Mouse (Mus musculus): ENCODE results near the gene Pcgf3. TPM values are rescaled to one million over a fixed set of nuclear protein-coding genes. Genes with fewer than 3 reads are reported as not detected.

The Pcgf3 gene
- total and polyA plus RNA-seq, 2 experiments from 2014 or later, result 12.9 to 36.4 TPM

- Histone ChIP-seq H3K4me1 (ENCODE audit: insufficient read depth, low read length) (peaks cover 6% of the 10 kb centered on the region; the same call in 1 of the 2 replicates), H3K27me3 (ENCODE audit: insufficient read depth, low read length) (no peaks in the 10 kb centered on the region), H3K9ac (replicated peaks; ENCODE audit: low read length) (peak overlapping the region; percentile 72), H3K27ac (peak overlapping the region; percentile 90), H3K4me3 (ENCODE audit: low read length) (peak overlapping the region; percentile 48), H3K9me3 (ENCODE audit: low read length) (no peaks in the 10 kb centered on the region), H3K36me3 (ENCODE audit: insufficient read depth, low read length) (0 out of 2 replicates have a peak, but pooled peaks cover 5% of the 10 kb centered on the region), H3K4me2 (ENCODE audit: low read depth, low read length) (peak overlapping the region; percentile 78)
- WGBS, result 11% methylated on average over 7 of the region's 7 CpGs
- DNase-seq (ENCODE audit: low spot score) (no peak), ATAC-seq (no peak)
- no peak for TF ChIP-seq CTCF (IDR thresholded peaks at IDR 0.05; ENCODE audit: low read depth)
Measured at GRCm38 (mm10) chr5:108549137-108549488, 88.1 kb downstream of the Pcgf3 start.

DNA sequence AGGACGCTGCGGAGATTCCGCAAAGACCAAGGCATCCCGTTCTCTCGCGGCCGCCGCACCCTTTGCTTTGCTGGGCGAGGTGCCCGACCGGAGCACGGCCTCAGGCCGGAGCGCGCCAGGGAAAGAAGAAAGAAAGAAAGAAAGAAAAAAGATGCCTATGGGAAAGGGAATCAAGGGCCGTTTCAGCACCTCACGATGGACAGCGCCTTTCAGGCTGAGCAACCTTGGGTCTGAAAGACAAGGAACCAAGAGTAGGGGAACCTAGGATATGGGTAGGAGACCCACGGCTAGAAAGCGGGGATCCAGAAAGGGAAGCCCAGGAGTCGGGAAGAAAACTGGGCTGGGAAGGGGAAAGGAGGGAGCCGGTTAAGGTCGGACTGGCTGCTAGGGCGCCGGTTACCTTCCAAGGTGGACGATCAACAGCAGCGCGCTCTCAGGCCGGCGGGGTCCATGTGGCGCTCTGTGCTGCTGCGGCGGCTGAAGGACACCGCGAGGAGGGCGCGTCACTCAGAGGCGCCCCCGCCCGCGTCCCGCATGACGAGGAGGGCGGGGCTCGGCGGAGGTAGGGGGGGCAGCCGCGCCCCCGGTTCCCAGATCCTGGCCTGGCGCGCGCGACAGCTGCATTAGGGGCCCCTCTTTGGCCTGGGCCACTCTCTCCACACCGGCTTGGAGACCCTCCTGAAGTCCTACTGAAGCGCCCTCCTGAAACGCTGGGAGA, 88.6 kb downstream of the Pcgf3 start, which contains the start of gene Cplx1:
Gene Cplx1, minus strand, starts transcription at position 536 of the 718 bp plus-strand sequence.
- Histone ChIP-seq H3K4me2 (ENCODE audit: low read depth, low read length) (peak within 1 kb of the TSS; percentile 78), H3K27me3 (ENCODE audit: insufficient read depth, low read length) (no peaks in the 10 kb centered on the region), H3K9ac (replicated peaks; ENCODE audit: low read length) (peak within 1 kb of the TSS; percentile 72), H3K9me3 (ENCODE audit: low read length) (no peaks in the 10 kb centered on the region), H3K36me3 (ENCODE audit: insufficient read depth, low read length) (0 out of 2 replicates have a peak, but pooled peaks cover 5% of the 10 kb centered on the region), H3K27ac (peak within 1 kb of the TSS; percentile 90), H3K4me3 (ENCODE audit: low read length) (peak within 1 kb of the TSS; percentile 48), H3K4me1 (ENCODE audit: insufficient read depth, low read length) (peaks cover 6% of the 10 kb centered on the region; the same call in 1 of the 2 replicates)
- TF ChIP-seq CTCF (IDR thresholded peaks at IDR 0.05; ENCODE audit: low read depth), result no peak
- peak; percentile 88 for DNase-seq (ENCODE audit: low spot score)
- ATAC-seq, result peak; percentile 93
- under 1% methylated on average over 54 of the region's 56 CpGs for WGBS

GRCm38 (mm10) chr5:108550207-108550594, 89.2 kb downstream of the Pcgf3 start:
- H3K4me3 ChIP-seq (ENCODE audit: low read length), result peak overlapping the region; percentile 48
- TF ChIP-seq CTCF (IDR thresholded peaks at IDR 0.05; ENCODE audit: low read depth), result no peak
- peak overlapping the region; percentile 78 for H3K4me2 ChIP-seq (ENCODE audit: low read depth, low read length)
- peak; percentile 59 for DNase-seq (ENCODE audit: low spot score)
- ATAC-seq, result peak; percentile 77
- 2% methylated on average over 16 of the region's 16 CpGs for WGBS
- peaks cover 6% of the 10 kb centered on the region; the same call in 1 of the 2 replicates for H3K4me1 ChIP-seq (ENCODE audit: insufficient read depth, low read length)
- H3K27ac ChIP-seq, result peak overlapping the region; percentile 90
- H3K9me3 ChIP-seq (ENCODE audit: low read length), result no peaks in the 10 kb centered on the region
- H3K27me3 ChIP-seq (ENCODE audit: insufficient read depth, low read length), result no peaks in the 10 kb centered on the region
- H3K9ac ChIP-seq (replicated peaks; ENCODE audit: low read length), result peak overlapping the region; percentile 72
- H3K36me3 ChIP-seq (ENCODE audit: insufficient read depth, low read length), result 0 out of 2 replicates have a peak, but pooled peaks cover 3% of the 10 kb centered on the region

- DNase-seq (ENCODE audit: low spot score) (no peak), ATAC-seq (no peak)
- Histone ChIP-seq H3K4me2 (ENCODE audit: low read depth, low read length) (no peak overlapping the region), H3K4me3 (ENCODE audit: low read length) (no peak overlapping the region), H3K4me1 (ENCODE audit: insufficient read depth, low read length) (peaks cover under 1% of the 10 kb centered on the region; the same call in 1 of the 2 replicates), H3K27me3 (ENCODE audit: insufficient read depth, low read length) (no peaks in the 10 kb centered on the region), H3K9ac (replicated peaks; ENCODE audit: low read length) (no peak overlapping the region), H3K9me3 (ENCODE audit: low read length) (no peaks in the 10 kb centered on the region), H3K36me3 (ENCODE audit: insufficient read depth, low read length) (no peaks in the 10 kb centered on the region), H3K27ac (no peak overlapping the region)
- no peak for TF ChIP-seq CTCF (IDR thresholded peaks at IDR 0.05; ENCODE audit: low read depth)
- whole genome bisulfite sequencing, result 72% methylated on average over 1 of the region's 1 CpGs
Measured at GRCm38 (mm10) chr5:108554041-108554440, 93.0 kb downstream of the Pcgf3 start.

Other genes starting within 250 kb of the Pcgf3 start
- gene Dr1, start 192.3 kb upstream of the Pcgf3 start, total RNA-seq (2014; rRNA removed), result 31.8 and 39.4 TPM in 2 replicates
- gene Dr1, start 192.3 kb upstream of the Pcgf3 start, polyA plus RNA-seq (2015; fragmentation: Nextera tagmentation; extraction: Ambion mirVana), result 39.7 and 39.9 TPM in 2 replicates
- gene Pigg, start 148.6 kb upstream of the Pcgf3 start, total RNA-seq (2014; rRNA removed), result 4.9 and 7.2 TPM in 2 replicates
- gene Pigg, start 148.6 kb upstream of the Pcgf3 start, polyA plus RNA-seq (2015; fragmentation: Nextera tagmentation; extraction: Ambion mirVana), result 2.2 and 2.5 TPM in 2 replicates
- gene Gm42517, start 93.3 kb upstream of the Pcgf3 start, total RNA-seq (2014; rRNA removed), result 93.4 and 97.0 TPM in 2 replicates
- 3.8 and 4.5 TPM in 2 replicates for gene Gm42517, start 93.3 kb upstream of the Pcgf3 start, polyA plus RNA-seq (2015; fragmentation: Nextera tagmentation; extraction: Ambion mirVana)
- not detected in 2 replicates for gene Pde6b, start 72.8 kb upstream of the Pcgf3 start, total RNA-seq (2014; rRNA removed)
- gene Pde6b, start 72.8 kb upstream of the Pcgf3 start, polyA plus RNA-seq (2015; fragmentation: Nextera tagmentation; extraction: Ambion mirVana), result 0.14 and 0.26 TPM in 2 replicates
- 31.5 and 90.8 TPM in 2 replicates for gene Atp5k, start 26.8 kb upstream of the Pcgf3 start, total RNA-seq (2014; rRNA removed)
- 621 and 639 TPM in 2 replicates for gene Atp5k, start 26.8 kb upstream of the Pcgf3 start, polyA plus RNA-seq (2015; fragmentation: Nextera tagmentation; extraction: Ambion mirVana)
- 0.11 and 0.52 TPM in 2 replicates for gene Mfsd7a, start 12.3 kb upstream of the Pcgf3 start, total RNA-seq (2014; rRNA removed)
- gene Mfsd7a, start 12.3 kb upstream of the Pcgf3 start, polyA plus RNA-seq (2015; fragmentation: Nextera tagmentation; extraction: Ambion mirVana), result 0.15 TPM in 2 replicates
- gene Cplx1, start 88.8 kb downstream of the Pcgf3 start, total RNA-seq (2014; rRNA removed), result 95.6 and 118 TPM in 2 replicates
- 257 and 267 TPM in 2 replicates for gene Cplx1, start 88.8 kb downstream of the Pcgf3 start, polyA plus RNA-seq (2015; fragmentation: Nextera tagmentation; extraction: Ambion mirVana)
- gene Gak, start 168.5 kb downstream of the Pcgf3 start, total RNA-seq (2014; rRNA removed), result 75.5 and 87.8 TPM in 2 replicates
- 40.2 and 43.5 TPM in 2 replicates for gene Gak, start 168.5 kb downstream of the Pcgf3 start, polyA plus RNA-seq (2015; fragmentation: Nextera tagmentation; extraction: Ambion mirVana)
- gene Tmem175, start 168.5 kb downstream of the Pcgf3 start, total RNA-seq (2014; rRNA removed), result 43.6 and 50.0 TPM in 2 replicates
- 38.7 and 40.6 TPM in 2 replicates for gene Tmem175, start 168.5 kb downstream of the Pcgf3 start, polyA plus RNA-seq (2015; fragmentation: Nextera tagmentation; extraction: Ambion mirVana)
- gene Idua, start 199.1 kb downstream of the Pcgf3 start, total RNA-seq (2014; rRNA removed), result 4.9 and 11.4 TPM in 2 replicates
- 8.0 and 8.2 TPM in 2 replicates for gene Idua, start 199.1 kb downstream of the Pcgf3 start, polyA plus RNA-seq (2015; fragmentation: Nextera tagmentation; extraction: Ambion mirVana)
- 48.2 and 64.4 TPM in 2 replicates for gene Dgkq, start 208.4 kb downstream of the Pcgf3 start, total RNA-seq (2014; rRNA removed)
- gene Dgkq, start 208.4 kb downstream of the Pcgf3 start, polyA plus RNA-seq (2015; fragmentation: Nextera tagmentation; extraction: Ambion mirVana), result 19.3 and 20.0 TPM in 2 replicates
- 6.3 and 12.6 TPM in 2 replicates for gene Slc26a1, start 214.3 kb downstream of the Pcgf3 start, total RNA-seq (2014; rRNA removed)
- 3.5 and 3.6 TPM in 2 replicates for gene Slc26a1, start 214.3 kb downstream of the Pcgf3 start, polyA plus RNA-seq (2015; fragmentation: Nextera tagmentation; extraction: Ambion mirVana)
- gene Fgfrl1, start 231.2 kb downstream of the Pcgf3 start, total RNA-seq (2014; rRNA removed), result 38.5 and 42.7 TPM in 2 replicates
- gene Fgfrl1, start 231.2 kb downstream of the Pcgf3 start, polyA plus RNA-seq (2015; fragmentation: Nextera tagmentation; extraction: Ambion mirVana), result 11.3 and 12.1 TPM in 2 replicates